Mouse (Mus musculus) thymus, adult 2 months (tissue): ENCODE results near the gene Kif1c. TPM values are rescaled to one million over a fixed set of nuclear protein-coding genes. Genes with fewer than 3 reads are reported as not detected.

Experiments used
- DNase-seq: peaks from one replicate; pipeline ENCODE4 v3.0.0; 2021
- H3K27ac ChIP-seq: fragments of 200-500 bp; 2 replicates; pipeline ENCODE4 v1.5.1; 2012; ENCODE audit warnings: low read length, control low read depth; ENCODE audit not compliant: control insufficient read depth, insufficient read depth
- H3K27me3 ChIP-seq: fragments of 200-500 bp; 2 replicates; pipeline ENCODE4 v1.6.1; 2012; ENCODE audit warnings: mild to moderate bottlenecking, low read length, moderate library complexity, mixed read lengths; ENCODE audit not compliant: control insufficient read depth, insufficient read depth
- H3K36me3 ChIP-seq: fragments of 200-500 bp; 2 replicates; pipeline ENCODE4 v1.6.1; 2012; ENCODE audit warnings: mild to moderate bottlenecking, low read length, moderate library complexity; ENCODE audit not compliant: control insufficient read depth, insufficient read depth
- H3K4me1 ChIP-seq: fragments of 200-500 bp; replicated peaks from 2 replicates; pipeline ENCODE4 v1.6.1; 2012; ENCODE audit warnings: low read length; ENCODE audit not compliant: control insufficient read depth, insufficient read depth
- H3K4me3 ChIP-seq: fragments of 200-500 bp; 2 replicates; pipeline ENCODE4 v1.5.1; 2012; ENCODE audit warnings: mild to moderate bottlenecking, low read length, control low read depth, moderate library complexity; ENCODE audit not compliant: control insufficient read depth, insufficient read depth
- CTCF ChIP-seq: fragments of 200-500 bp; IDR thresholded peaks from 2 replicates; pipeline ENCODE4 v1.5.1; 2012; ENCODE audit warnings: mild to moderate bottlenecking, control low read depth, low read length, moderate library complexity, borderline replicate concordance; ENCODE audit not compliant: control insufficient read depth, poor library complexity, insufficient read depth; ENCODE audit errors: extremely low read depth
- POLR2A ChIP-seq: fragments of 200-500 bp; IDR thresholded peaks from 2 replicates; pipeline ENCODE4 v1.6.1; 2012; ENCODE audit warnings: mild to moderate bottlenecking, low read length, control low read depth, moderate library complexity; ENCODE audit not compliant: control insufficient read depth, poor library complexity, insufficient read depth; ENCODE audit errors: extremely low read depth
- WGBS: fragments of 180-500 bp; shearing (Covaris S2); methylation state at CpG from one replicate; pipeline ENCODE4 v1.1.7; 2018; 5-methylcytosine and 5-hydroxymethylcytosine counted together
- polyA plus RNA-seq: library from polyadenylated mRNA; depleted of rRNA; stranded (reverse); fragments of >200 nt; gene quantifications from 2 replicates; pipeline ENCODE4 v1.2.3, GENCODE M21; 2012

The Kif1c gene
- polyA plus RNA-seq, 1 experiment, result 32.1 TPM

DNA sequence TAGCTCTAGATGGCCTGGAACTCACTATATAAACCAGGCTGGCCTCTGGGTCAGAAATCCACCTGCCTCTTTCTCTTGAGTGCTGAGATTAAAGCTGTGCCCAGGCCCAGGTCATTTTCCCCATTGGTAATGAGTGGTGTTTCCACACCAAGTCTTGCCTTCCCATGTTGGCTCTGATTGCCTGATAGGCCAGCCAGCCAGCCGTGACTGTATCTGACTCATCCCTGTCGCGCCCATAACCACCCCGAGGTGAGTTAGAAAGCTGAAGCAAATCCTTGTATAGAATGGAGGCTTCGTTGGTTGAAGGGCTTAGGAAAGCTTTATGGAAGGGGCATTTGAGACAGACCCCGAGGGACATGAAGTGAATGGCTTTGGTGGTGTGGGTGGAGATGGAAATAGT, 15.5 kb downstream of the Kif1c start:
- no peak overlapping the region for H3K4me3 ChIP-seq
- no peaks in the 10 kb centered on the region for H3K27me3 ChIP-seq
- no peaks in the 10 kb centered on the region for H3K4me1 ChIP-seq
- DNase-seq, result no peak
- TF ChIP-seq POLR2A, result no peak
- TF ChIP-seq CTCF, result no peak
- H3K36me3 ChIP-seq, result peaks cover 5% of the 10 kb centered on the region
- WGBS, result 91% methylated on average over 6 of the region's 6 CpGs
- H3K27ac ChIP-seq, result no peak overlapping the region

DNA sequence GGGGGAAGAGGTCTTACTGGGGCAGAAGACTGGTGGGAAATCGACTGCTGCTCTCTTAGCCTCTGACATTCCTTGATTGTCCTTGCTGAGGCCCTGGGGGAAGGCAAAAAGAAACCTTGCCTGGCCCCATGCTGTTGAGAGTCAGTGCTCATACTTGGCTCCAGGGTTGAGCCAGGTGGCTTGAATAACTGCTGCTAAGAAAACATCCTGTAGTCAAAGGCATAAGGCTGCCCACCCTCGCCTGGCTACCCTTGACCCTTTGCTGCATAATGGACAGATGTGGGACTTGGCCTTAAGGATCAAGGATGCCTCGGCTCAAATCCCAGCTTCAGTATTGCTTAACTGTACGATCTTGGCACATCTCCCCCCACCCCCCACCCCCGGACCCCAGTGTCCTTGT, 18.1 kb downstream of the Kif1c start:
- Histone ChIP-seq H3K4me1 (no peaks in the 10 kb centered on the region), H3K27me3 (no peaks in the 10 kb centered on the region), H3K36me3 (peaks cover 5% of the 10 kb centered on the region; the same call in 1 of the 2 replicates), H3K27ac (no peak overlapping the region), H3K4me3 (no peak overlapping the region)
- no peak for DNase-seq
- 91% methylated on average over 5 of the region's 5 CpGs for WGBS
- TF ChIP-seq CTCF (no peak), POLR2A (no peak)

- H3K4me1 ChIP-seq, result no peaks in the 10 kb centered on the region
- 42% methylated on average over 3 of the region's 3 CpGs for WGBS
- H3K27me3 ChIP-seq, result no peaks in the 10 kb centered on the region
- H3K27ac ChIP-seq, result no peak overlapping the region
- no peak for DNase-seq
- H3K36me3 ChIP-seq, result peaks cover 23% of the 10 kb centered on the region
- TF ChIP-seq POLR2A, result no peak
- TF ChIP-seq CTCF, result no peak
- H3K4me3 ChIP-seq, result no peak overlapping the region
These were observed 20.2 kb downstream of the Kif1c start for GRCm38 (mm10) chr11:70720567-70720966.

DNA sequence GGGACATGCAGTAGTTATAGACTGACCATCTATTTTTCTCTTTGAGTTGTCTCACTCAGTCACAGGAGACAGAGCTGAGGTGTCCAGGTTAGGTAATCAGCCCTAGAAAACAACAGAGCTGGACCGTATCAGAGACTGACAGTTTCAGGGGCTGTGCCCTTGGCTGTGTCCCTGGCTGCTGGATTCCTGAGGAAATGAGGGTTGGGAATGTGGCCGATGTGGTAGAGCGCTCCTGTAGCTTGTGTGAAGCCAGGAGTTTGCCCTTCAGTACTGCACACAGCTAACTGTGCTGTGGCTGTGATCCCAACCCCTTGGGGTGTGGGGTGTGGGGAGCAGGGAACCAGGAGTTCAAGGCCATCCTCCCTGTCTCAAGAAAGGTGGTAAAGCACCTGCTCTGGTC, 20.7 kb downstream of the Kif1c start:
- H3K4me1 ChIP-seq, result no peaks in the 10 kb centered on the region
- WGBS, result 98% methylated on average over 3 of the region's 3 CpGs
- peaks cover 28% of the 10 kb centered on the region for H3K36me3 ChIP-seq
- no peak for TF ChIP-seq POLR2A
- no peak for TF ChIP-seq CTCF
- H3K4me3 ChIP-seq, result no peak overlapping the region
- no peaks in the 10 kb centered on the region for H3K27me3 ChIP-seq
- no peak for DNase-seq
- no peak overlapping the region for H3K27ac ChIP-seq

GRCm38 (mm10) chr11:70724706-70725105, 24.4 kb downstream of the Kif1c start:
- Histone ChIP-seq H3K36me3 (peaks cover 40% of the 10 kb centered on the region), H3K4me3 (no peak overlapping the region), H3K4me1 (no peaks in the 10 kb centered on the region), H3K27me3 (no peaks in the 10 kb centered on the region), H3K27ac (no peak overlapping the region)
- no peak for DNase-seq
- 99% methylated on average over 9 of the region's 9 CpGs for WGBS
- TF ChIP-seq POLR2A, result no peak

- Histone ChIP-seq H3K4me3 (no peak overlapping the region), H3K36me3 (peaks cover 40% of the 10 kb centered on the region), H3K27me3 (no peaks in the 10 kb centered on the region), H3K27ac (no peak overlapping the region), H3K4me1 (no peaks in the 10 kb centered on the region)
- no peak for TF ChIP-seq CTCF
- no peak for TF ChIP-seq POLR2A
- DNase-seq, result no peak
- WGBS, result 100% methylated on average over 2 of the region's 2 CpGs
These were observed 26.2 kb downstream of the Kif1c start for GRCm38 (mm10) chr11:70726585-70726984.

GRCm38 (mm10) chr11:70727385-70727784, 27.0 kb downstream of the Kif1c start:
- Histone ChIP-seq H3K4me3 (no peak overlapping the region), H3K27ac (no peak overlapping the region), H3K36me3 (peaks cover 40% of the 10 kb centered on the region), H3K4me1 (no peaks in the 10 kb centered on the region), H3K27me3 (no peaks in the 10 kb centered on the region)
- DNase-seq, result no peak
- no peak for TF ChIP-seq POLR2A
- no peak for TF ChIP-seq CTCF
- WGBS, result 89% methylated on average over 5 of the region's 5 CpGs
